Mouse (Mus musculus): Measurements from ENCODE around the gene Lrrc75b. TPM values are rescaled to one million over a fixed set of nuclear protein-coding genes. Genes with fewer than 3 reads are reported as not detected.
A peak's percentile ranks its signal among the peaks of the same experiment; 100 is the strongest.
"Not testable (repeated sequence)": the region's sequence is repeated elsewhere in the genome, so short reads cannot be mapped to it uniquely, and the experiment has no call there.

Gene Lrrc75b
- polyA plus RNA-seq, 1 experiment from 2014 or later = 0.84 TPM

GRCm38 (mm10) chr10:75570981-75571657 is 11.0 kb upstream of the Lrrc75b start:
- DNase-seq (ENCODE audit: low spot score) (no peak), ATAC-seq (no peak)
- no peaks in the 10 kb centered on the region for H3K36me3 ChIP-seq (ENCODE audit: insufficient read depth, low read length)
- H3K27ac ChIP-seq (ENCODE audit: low read length) = no peak overlapping the region
- no peaks in the 10 kb centered on the region for H3K9me3 ChIP-seq (ENCODE audit: low read length)
- H3K27me3 ChIP-seq (replicated peaks; ENCODE audit: insufficient read depth, low read length) = no peaks in the 10 kb centered on the region
- no peak overlapping the region for H3K9ac ChIP-seq (replicated peaks; ENCODE audit: low read depth)
- TF ChIP-seq EP300 (IDR thresholded peaks at IDR 0.05) (no peak), CTCF (IDR thresholded peaks at IDR 0.05) (no peak)
- no peak overlapping the region for H3K4me3 ChIP-seq (ENCODE audit: low read depth, low read length)
- H3K4me2 ChIP-seq (replicated peaks; ENCODE audit: low read depth, low read length) = no peak overlapping the region
- no peaks in the 10 kb centered on the region for H3K4me1 ChIP-seq (ENCODE audit: insufficient read depth, low read depth, low read length)
- WGBS = 39% methylated on average over 10 of the region's 10 CpGs

GRCm38 (mm10) chr10:75568851-75569250 is 8.7 kb upstream of the Lrrc75b start:
- Histone ChIP-seq H3K36me3 (ENCODE audit: insufficient read depth, low read length) (no peaks in the 10 kb centered on the region), H3K9ac (replicated peaks; ENCODE audit: low read depth) (no peak overlapping the region), H3K4me3 (ENCODE audit: low read depth, low read length) (no peak overlapping the region), H3K27ac (ENCODE audit: low read length) (no peak overlapping the region), H3K27me3 (replicated peaks; ENCODE audit: insufficient read depth, low read length) (no peaks in the 10 kb centered on the region), H3K9me3 (ENCODE audit: low read length) (no peaks in the 10 kb centered on the region), H3K4me2 (replicated peaks; ENCODE audit: low read depth, low read length) (no peak overlapping the region), H3K4me1 (ENCODE audit: insufficient read depth, low read depth, low read length) (no peaks in the 10 kb centered on the region)
- TF ChIP-seq EP300 (IDR thresholded peaks at IDR 0.05) (no peak), CTCF (IDR thresholded peaks at IDR 0.05) (no peak)
- ATAC-seq (no peak), DNase-seq (ENCODE audit: low spot score) (no peak)
- 28% methylated on average over 4 of the region's 4 CpGs for WGBS

- H3K27me3 ChIP-seq (replicated peaks; ENCODE audit: insufficient read depth, low read length) = no peaks in the 10 kb centered on the region
- H3K9ac ChIP-seq (replicated peaks; ENCODE audit: low read depth) = no peak overlapping the region
- no peak overlapping the region for H3K4me3 ChIP-seq (ENCODE audit: low read depth, low read length)
- no peaks in the 10 kb centered on the region for H3K9me3 ChIP-seq (ENCODE audit: low read length)
- ATAC-seq = no peak
- 9% methylated on average over 11 of the region's 11 CpGs for WGBS
- no peaks in the 10 kb centered on the region for H3K4me1 ChIP-seq (ENCODE audit: insufficient read depth, low read depth, low read length)
- TF ChIP-seq CTCF (IDR thresholded peaks at IDR 0.05) (no peak), EP300 (IDR thresholded peaks at IDR 0.05) (no peak)
- no peak for DNase-seq (ENCODE audit: low spot score)
- H3K36me3 ChIP-seq (ENCODE audit: insufficient read depth, low read length) = no peaks in the 10 kb centered on the region
- no peak overlapping the region for H3K27ac ChIP-seq (ENCODE audit: low read length)
- no peak overlapping the region for H3K4me2 ChIP-seq (replicated peaks; ENCODE audit: low read depth, low read length)
Observed at GRCm38 (mm10) chr10:75568441-75568840, 8.3 kb upstream of the Lrrc75b start.

- Histone ChIP-seq H3K9ac (replicated peaks; ENCODE audit: low read depth) (no peak overlapping the region), H3K36me3 (ENCODE audit: insufficient read depth, low read length) (no peaks in the 10 kb centered on the region), H3K4me1 (ENCODE audit: insufficient read depth, low read depth, low read length) (no peaks in the 10 kb centered on the region), H3K27ac (ENCODE audit: low read length) (no peak overlapping the region), H3K27me3 (replicated peaks; ENCODE audit: insufficient read depth, low read length) (no peaks in the 10 kb centered on the region), H3K9me3 (ENCODE audit: low read length) (no peaks in the 10 kb centered on the region), H3K4me3 (ENCODE audit: low read depth, low read length) (no peak overlapping the region), H3K4me2 (replicated peaks; ENCODE audit: low read depth, low read length) (no peak overlapping the region)
- ATAC-seq = no peak
- TF ChIP-seq CTCF (IDR thresholded peaks at IDR 0.05) (no peak), EP300 (IDR thresholded peaks at IDR 0.05) (no peak)
- DNase-seq (ENCODE audit: low spot score) = no peak
- 29% methylated on average over 5 of the region's 5 CpGs for WGBS
Observed at GRCm38 (mm10) chr10:75568029-75568428, 7.9 kb upstream of the Lrrc75b start.

GRCm38 (mm10) chr10:75566765-75567164 is 6.6 kb upstream of the Lrrc75b start:
- H3K36me3 ChIP-seq (ENCODE audit: insufficient read depth, low read length); H3K4me2 ChIP-seq (replicated peaks; ENCODE audit: low read depth, low read length); H3K27me3 ChIP-seq (replicated peaks; ENCODE audit: insufficient read depth, low read length); ATAC-seq; H3K9me3 ChIP-seq (ENCODE audit: low read length); DNase-seq (ENCODE audit: low spot score); H3K9ac ChIP-seq (replicated peaks; ENCODE audit: low read depth); H3K4me1 ChIP-seq (ENCODE audit: insufficient read depth, low read depth, low read length); H3K4me3 ChIP-seq (ENCODE audit: low read depth, low read length); H3K27ac ChIP-seq (ENCODE audit: low read length): not testable (repeated sequence)
- WGBS = 81% methylated on average over 2 of the region's 2 CpGs
- TF ChIP-seq CTCF (IDR thresholded peaks at IDR 0.05) = peak; percentile 31

GRCm38 (mm10) chr10:75566321-75566720 is 6.2 kb upstream of the Lrrc75b start:
- H3K27ac ChIP-seq (ENCODE audit: low read length) = no peak overlapping the region
- H3K4me2 ChIP-seq (replicated peaks; ENCODE audit: low read depth, low read length) = no peak overlapping the region
- no peaks in the 10 kb centered on the region for H3K9me3 ChIP-seq (ENCODE audit: low read length)
- no peaks in the 10 kb centered on the region for H3K27me3 ChIP-seq (replicated peaks; ENCODE audit: insufficient read depth, low read length)
- no peaks in the 10 kb centered on the region for H3K4me1 ChIP-seq (ENCODE audit: insufficient read depth, low read depth, low read length)
- no peak for TF ChIP-seq EP300 (IDR thresholded peaks at IDR 0.05)
- no peak for TF ChIP-seq CTCF (IDR thresholded peaks at IDR 0.05)
- H3K9ac ChIP-seq (replicated peaks; ENCODE audit: low read depth) = no peak overlapping the region
- DNase-seq (ENCODE audit: low spot score) (no peak), ATAC-seq (no peak)
- no peak overlapping the region for H3K4me3 ChIP-seq (ENCODE audit: low read depth, low read length)
- no peaks in the 10 kb centered on the region for H3K36me3 ChIP-seq (ENCODE audit: insufficient read depth, low read length)
- WGBS = 72% methylated on average over 5 of the region's 5 CpGs

- Histone ChIP-seq H3K4me3 (ENCODE audit: low read depth, low read length) (no peak overlapping the region), H3K9ac (replicated peaks; ENCODE audit: low read depth) (no peak overlapping the region), H3K36me3 (ENCODE audit: insufficient read depth, low read length) (no peaks in the 10 kb centered on the region), H3K4me2 (replicated peaks; ENCODE audit: low read depth, low read length) (no peak overlapping the region), H3K4me1 (ENCODE audit: insufficient read depth, low read depth, low read length) (no peaks in the 10 kb centered on the region), H3K27ac (ENCODE audit: low read length) (no peak overlapping the region), H3K9me3 (ENCODE audit: low read length) (no peaks in the 10 kb centered on the region), H3K27me3 (replicated peaks; ENCODE audit: insufficient read depth, low read length) (no peaks in the 10 kb centered on the region)
- DNase-seq (ENCODE audit: low spot score) = no peak
- 65% methylated on average over 7 of the region's 7 CpGs for WGBS
- TF ChIP-seq CTCF (IDR thresholded peaks at IDR 0.05) (no peak), EP300 (IDR thresholded peaks at IDR 0.05) (no peak)
- ATAC-seq = no peak
Observed at GRCm38 (mm10) chr10:75565906-75566305, 5.8 kb upstream of the Lrrc75b start.

All from lung, postnatal 0 days (tissue).